8 mouse cellular contexts compared by ENCODE assay signal in genomic region chr8:88521541-88522414, GRCm38 (mm10). TPM values are rescaled to one million over a fixed set of nuclear protein-coding genes. Genes with fewer than 3 reads are reported as not detected.
DNase-seq lines count a peak whose midpoint lies in the region; ATAC-seq and TF ChIP-seq lines count a peak whose summit lies in the region.

No protein-coding gene starts in this region.

- H3K27ac ChIP-seq in heart, embryonic 11.5 days (ENCODE audit: low read depth, low read length), result peak overlapping the region; percentile 54
- peak overlapping the region; percentile 91 for H3K27ac ChIP-seq in embryonic facial prominence, embryonic 10.5 days (replicated peaks)
- H3K27ac ChIP-seq in hindbrain, embryonic 13.5 days, result peak overlapping the region; percentile 69
- peak overlapping the region; percentile 73 for H3K27ac ChIP-seq in lung, embryonic 16.5 days (ENCODE audit: low read length)
- peak overlapping the region; percentile 78 for H3K27ac ChIP-seq in stomach, postnatal 0 days (replicated peaks)

- TF ChIP-seq EP300 in stomach, postnatal 0 days (optimal IDR thresholded peaks at IDR 0.05), result no peak

- no peaks in the 10 kb centered on the region for H3K9me3 ChIP-seq in heart, embryonic 11.5 days (replicated peaks; ENCODE audit: control insufficient read depth, low read length)
- no peaks in the 10 kb centered on the region for H3K9me3 ChIP-seq in embryonic facial prominence, embryonic 10.5 days
- H3K9me3 ChIP-seq in hindbrain, embryonic 13.5 days, result no peaks in the 10 kb centered on the region
- no peaks in the 10 kb centered on the region for H3K9me3 ChIP-seq in lung, embryonic 16.5 days (ENCODE audit: control insufficient read depth, low read length)
- H3K9me3 ChIP-seq in stomach, postnatal 0 days (ENCODE audit: control insufficient read depth, low read length), result no peaks in the 10 kb centered on the region

- peak; percentile 39 for ATAC-seq in heart, embryonic 11.5 days (replicated peaks; ENCODE audit: insufficient number of reproducible peaks, low FRiP score, low TSS enrichment)
- peak; percentile 53 for ATAC-seq in hindbrain, embryonic 13.5 days (ENCODE audit: low FRiP score)
- ATAC-seq in lung, embryonic 16.5 days (ENCODE audit: low read depth), result peak; percentile 43
- ATAC-seq in stomach, postnatal 0 days (ENCODE audit: low FRiP score, low TSS enrichment), result peak; percentile 54
- no peak for ATAC-seq in erythroid progenitor cell, adult 5-6 weeks (replicated peaks; ENCODE audit: low FRiP score, poor library complexity, severe bottlenecking)

- H3K36me3 ChIP-seq in heart, embryonic 11.5 days (ENCODE audit: control insufficient read depth, insufficient read depth, low read length), result no peaks in the 10 kb centered on the region
- H3K36me3 ChIP-seq in embryonic facial prominence, embryonic 10.5 days (replicated peaks), result peaks cover 14% of the 10 kb centered on the region
- no peaks in the 10 kb centered on the region for H3K36me3 ChIP-seq in hindbrain, embryonic 13.5 days
- no peaks in the 10 kb centered on the region; the same call in 1 of the 2 replicates for H3K36me3 ChIP-seq in lung, embryonic 16.5 days (ENCODE audit: control insufficient read depth, insufficient read depth, low read length)
- H3K36me3 ChIP-seq in stomach, postnatal 0 days (ENCODE audit: control insufficient read depth, insufficient read depth, low read length), result no peaks in the 10 kb centered on the region

- peak overlapping the region; percentile 73 for H3K4me3 ChIP-seq in heart, embryonic 11.5 days (ENCODE audit: low read depth, low read length)
- H3K4me3 ChIP-seq in embryonic facial prominence, embryonic 10.5 days, result peak overlapping the region; percentile 70
- H3K4me3 ChIP-seq in hindbrain, embryonic 13.5 days, result peak overlapping the region; percentile 81
- peak overlapping the region; percentile 81 for H3K4me3 ChIP-seq in lung, embryonic 16.5 days (ENCODE audit: low read length)
- H3K4me3 ChIP-seq in stomach, postnatal 0 days (ENCODE audit: low read depth, low read length), result peak overlapping the region; percentile 76

- H3K27me3 ChIP-seq in heart, embryonic 11.5 days (ENCODE audit: control insufficient read depth, insufficient read depth, low read length), result peaks cover 24% of the 10 kb centered on the region; the same call in 1 of the 2 replicates
- H3K27me3 ChIP-seq in embryonic facial prominence, embryonic 10.5 days (replicated peaks; ENCODE audit: low read depth, poor library complexity, severe bottlenecking), result peaks cover 55% of the 10 kb centered on the region
- peaks cover 17% of the 10 kb centered on the region for H3K27me3 ChIP-seq in hindbrain, embryonic 13.5 days
- no peaks in the 10 kb centered on the region for H3K27me3 ChIP-seq in lung, embryonic 16.5 days (ENCODE audit: control insufficient read depth, insufficient read depth, low read depth, low read length)
- H3K27me3 ChIP-seq in stomach, postnatal 0 days (ENCODE audit: control insufficient read depth, insufficient read depth, low read length), result no peaks in the 10 kb centered on the region

- TF ChIP-seq CTCF in stomach, postnatal 0 days (IDR thresholded peaks at IDR 0.05; ENCODE audit: low read depth), result no peak

- no peak for DNase-seq in heart, postnatal 14 days
- DNase-seq in Muller cell, postnatal 12 days (ENCODE audit: inconsistent ontology term), result peak; percentile 26
- DNase-seq in embryonic facial prominence, embryonic 10.5 days (ENCODE audit: low spot score), result no peak
- DNase-seq in stomach, postnatal 0 days (ENCODE audit: low spot score), result peak; percentile 43

- intact Hi-C loops in heart, postnatal 14 days (cut with DNase I), result loop anchor here (2.0 to 5.0 kb wide), 2 partner anchors 99 to 159 kb away; partner anchors contain the start of gene Brd7

- under 1% methylated on average over 45 of the region's 65 CpGs for WGBS in heart, embryonic 11.5 days (ENCODE audit: insufficient replicate concordance)
- WGBS in embryonic facial prominence, embryonic 10.5 days, result under 1% methylated on average over 64 of the region's 65 CpGs
- WGBS in hindbrain, embryonic 13.5 days, result under 1% methylated on average over 30 of the region's 65 CpGs
- WGBS in lung, embryonic 16.5 days, result under 1% methylated on average over 63 of the region's 65 CpGs
- WGBS in stomach, postnatal 0 days, result under 1% methylated on average over 41 of the region's 65 CpGs

- peak overlapping the region; percentile 100 for H3K4me2 ChIP-seq in heart, embryonic 11.5 days
- H3K4me2 ChIP-seq in hindbrain, embryonic 13.5 days, result peak overlapping the region; percentile 98
- peak overlapping the region; percentile 90 for H3K4me2 ChIP-seq in lung, embryonic 16.5 days (ENCODE audit: low read depth, low read length)
- peak overlapping the region; percentile 77 for H3K4me2 ChIP-seq in stomach, postnatal 0 days (replicated peaks; ENCODE audit: low read depth)

- peaks cover 30% of the 10 kb centered on the region for H3K4me1 ChIP-seq in heart, embryonic 11.5 days (ENCODE audit: control insufficient read depth, insufficient read depth, low read length)
- peaks cover 84% of the 10 kb centered on the region for H3K4me1 ChIP-seq in embryonic facial prominence, embryonic 10.5 days
- H3K4me1 ChIP-seq in hindbrain, embryonic 13.5 days (replicated peaks), result peaks cover 65% of the 10 kb centered on the region
- H3K4me1 ChIP-seq in lung, embryonic 16.5 days (replicated peaks; ENCODE audit: control insufficient read depth, insufficient read depth, low read length), result peaks cover 28% of the 10 kb centered on the region
- H3K4me1 ChIP-seq in stomach, postnatal 0 days (replicated peaks; ENCODE audit: control insufficient read depth, insufficient read depth), result no peaks in the 10 kb centered on the region

- peak overlapping the region; percentile 80 for H3K9ac ChIP-seq in heart, embryonic 11.5 days (ENCODE audit: low read depth, low read length)
- peak overlapping the region; percentile 94 for H3K9ac ChIP-seq in hindbrain, embryonic 13.5 days
- H3K9ac ChIP-seq in lung, embryonic 16.5 days (ENCODE audit: low read length), result peak overlapping the region; percentile 86
- H3K9ac ChIP-seq in stomach, postnatal 0 days (ENCODE audit: low read length), result peak overlapping the region; percentile 81

RNA-seq across cellular contexts. Expression of gene Nkd1, which starts 0.6 kb away (rescaled TPM):
- polyA plus RNA-seq in heart, embryonic 11.5 days (2014; fragmentation: Nextera tagmentation; extraction: Ambion mirVana), result 17.3 and 18.3 TPM in 2 replicates
- total RNA-seq in heart, postnatal 14 days (2021), result 1 to 10 TPM; 3.0 to 3.3 TPM
- 43.5 and 49.7 TPM in 2 replicates for polyA plus RNA-seq in embryonic facial prominence, embryonic 10.5 days (2016; fragmentation: Nextera tagmentation; extraction: Ambion mirVana)
- polyA plus RNA-seq in hindbrain, embryonic 13.5 days (2015; fragmentation: Nextera tagmentation; extraction: Ambion mirVana), result 53.8 and 76.0 TPM in 2 replicates
- polyA plus RNA-seq in lung, embryonic 16.5 days (2015; fragmentation: Nextera tagmentation; extraction: Ambion mirVana), result 49.6 and 54.2 TPM in 2 replicates
- polyA plus RNA-seq in stomach, postnatal 0 days (2015; fragmentation: Nextera tagmentation; extraction: Ambion mirVana), result 57.4 and 58.8 TPM in 2 replicates
- total RNA-seq in erythroid progenitor cell, adult 5-6 weeks (2015; ENCODE audit: low replicate concordance), result not detected in 2 replicates
- not detected in 2 replicates for total RNA-seq in erythroid progenitor cell, adult 5-6 weeks (2017; ENCODE audit: low replicate concordance)

Comparison
In these comparisons a context has a peak if more than half of its experiments do, and no peak if none do; other contexts are left out.
1. DNase-seq: peak in Muller cell, postnatal 12 days (single experiment) and stomach, postnatal 0 days (single experiment); none in heart, postnatal 14 days (0 of 2) and embryonic facial prominence, embryonic 10.5 days (single experiment).
2. Peak in every context shown above with its lines, with median percentiles within 50 percentile points of each other: H3K27ac ChIP-seq, H3K4me2 ChIP-seq, H3K4me3 ChIP-seq and H3K9ac ChIP-seq.